Mouse (Mus musculus): ENCODE results near the gene Gm10192. TPM values are rescaled to one million over a fixed set of nuclear protein-coding genes. Genes with fewer than 3 reads are reported as not detected.
"Not testable (repeated sequence)": the region's sequence is repeated elsewhere in the genome, so short reads cannot be mapped to it uniquely, and the experiment has no call there.

Gene Gm10192
- polyA plus RNA-seq (2016; fragmentation: Nextera tagmentation; extraction: Ambion mirVana): not detected in 2 replicates

DNA sequence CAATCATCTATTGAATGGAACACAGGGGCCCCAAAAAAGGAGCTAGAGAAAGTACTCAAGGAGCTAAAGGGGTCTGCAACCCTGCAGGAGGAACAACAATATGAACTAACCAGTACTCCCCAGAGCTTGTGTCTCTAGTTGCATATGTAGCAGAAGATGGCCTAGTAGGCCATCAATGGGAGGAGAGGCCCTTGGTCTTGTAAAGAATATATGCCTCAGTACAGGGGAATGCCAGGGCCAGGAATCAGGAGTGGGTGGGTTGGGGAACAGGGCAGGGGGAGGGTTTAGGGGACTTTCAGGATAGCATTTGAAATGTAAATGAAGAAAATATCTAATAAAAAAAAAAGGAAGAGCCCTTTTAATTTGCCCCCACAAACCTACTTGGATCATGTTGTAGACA is at the start of gene Gm10192:
TSS of gene Gm10192 (minus strand) at position 101 of the 400 bp plus-strand sequence.
- not testable (repeated sequence) for DNase-seq (ENCODE audit: low spot score); H3K36me3 ChIP-seq; H3K9me3 ChIP-seq (replicated peaks); H3K27ac ChIP-seq; H3K27me3 ChIP-seq (ENCODE audit: low read depth, poor library complexity, severe bottlenecking); H3K4me1 ChIP-seq; H3K4me3 ChIP-seq

DNA sequence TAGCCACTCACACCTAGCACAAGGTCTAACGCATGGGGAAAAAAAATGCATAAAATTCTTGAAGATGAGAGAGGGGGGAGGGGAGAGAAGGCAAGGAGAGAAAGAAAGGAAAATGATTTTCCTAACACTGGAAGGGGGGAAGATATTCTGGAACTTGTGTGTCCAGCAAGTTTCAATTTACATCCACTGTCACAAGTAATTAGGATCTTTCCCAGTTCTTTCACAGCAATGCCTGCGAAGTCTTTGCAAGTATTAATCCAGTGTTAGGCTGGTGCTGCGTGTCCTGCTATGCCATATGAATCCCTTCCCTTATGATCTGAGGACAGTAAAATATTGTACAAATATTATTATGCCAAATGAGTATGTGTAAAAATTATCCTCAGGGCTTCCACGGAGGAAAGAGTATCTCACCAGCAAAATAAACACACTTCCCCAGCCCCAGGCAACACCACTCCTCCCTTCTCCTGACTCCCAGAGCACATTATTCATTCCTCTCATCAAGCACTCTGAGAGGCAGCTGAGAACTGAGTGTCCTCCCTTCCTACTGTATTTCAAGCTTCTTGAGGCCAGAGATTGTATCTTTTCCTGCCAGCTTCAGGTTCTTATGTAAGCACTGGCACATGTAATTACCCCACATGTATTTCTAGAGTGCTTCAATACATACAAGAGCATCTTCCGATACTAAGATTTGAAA is 47.6 kb upstream of the Gm10192 start:
- no peaks in the 10 kb centered on the region for H3K9me3 ChIP-seq (replicated peaks)
- no peak overlapping the region for H3K27ac ChIP-seq
- H3K4me1 ChIP-seq: no peaks in the 10 kb centered on the region
- no peaks in the 10 kb centered on the region for H3K36me3 ChIP-seq
- H3K4me3 ChIP-seq: no peak overlapping the region
- 63% methylated on average over 5 of the region's 5 CpGs for WGBS
- H3K27me3 ChIP-seq (ENCODE audit: low read depth, poor library complexity, severe bottlenecking): no peaks in the 10 kb centered on the region
- no peak for DNase-seq (ENCODE audit: low spot score)

DNA sequence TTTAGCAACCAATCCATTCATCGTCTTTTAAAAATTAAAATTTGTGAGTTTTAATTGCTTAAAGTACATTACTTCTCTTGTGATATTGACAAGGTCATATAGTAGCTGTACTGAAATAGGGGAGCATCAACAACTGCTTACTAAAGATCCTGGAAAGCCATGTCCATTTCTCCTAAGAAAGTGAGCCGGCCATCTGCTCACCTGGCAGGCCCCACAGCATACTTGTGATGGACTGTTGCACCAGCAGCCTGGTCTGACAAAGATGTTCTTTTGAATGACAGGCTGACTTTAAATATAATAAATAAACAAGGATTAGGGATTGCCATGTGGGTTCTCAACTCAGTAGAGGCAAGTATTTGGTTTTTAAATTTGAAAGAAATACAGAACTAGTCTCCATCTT is 36.7 kb upstream of the Gm10192 start:
- WGBS: 93% methylated on average over 2 of the region's 2 CpGs
- Histone ChIP-seq H3K27ac (no peak overlapping the region), H3K27me3 (ENCODE audit: low read depth, poor library complexity, severe bottlenecking) (no peaks in the 10 kb centered on the region), H3K4me3 (no peak overlapping the region), H3K9me3 (replicated peaks) (no peaks in the 10 kb centered on the region), H3K36me3 (no peaks in the 10 kb centered on the region), H3K4me1 (no peaks in the 10 kb centered on the region)
- no peak for DNase-seq (ENCODE audit: low spot score)

DNA sequence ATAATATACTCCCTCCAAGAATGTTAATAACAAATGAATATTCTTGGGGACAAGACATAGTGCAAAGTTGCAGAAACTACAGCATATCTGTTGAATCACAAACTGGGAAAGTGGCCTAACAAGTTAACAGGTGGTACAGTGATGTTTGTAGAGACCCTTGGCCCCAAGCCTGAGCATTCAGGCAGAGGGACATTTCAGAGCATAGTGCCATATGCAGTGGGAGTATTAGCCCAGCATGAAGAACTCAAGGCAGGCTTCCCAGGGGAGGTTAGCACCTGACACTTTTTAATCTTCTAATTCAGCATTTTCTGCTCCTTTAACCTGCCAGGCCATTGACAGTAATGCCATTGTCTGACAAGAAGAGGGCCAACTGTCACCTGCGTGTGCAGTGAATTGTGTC is 34.9 kb upstream of the Gm10192 start:
- DNase-seq (ENCODE audit: low spot score): no peak
- H3K27me3 ChIP-seq (ENCODE audit: low read depth, poor library complexity, severe bottlenecking): no peaks in the 10 kb centered on the region
- WGBS: 91% methylated on average over 1 of the region's 1 CpGs
- H3K9me3 ChIP-seq (replicated peaks): no peaks in the 10 kb centered on the region
- H3K36me3 ChIP-seq: no peaks in the 10 kb centered on the region
- H3K4me1 ChIP-seq: no peaks in the 10 kb centered on the region
- no peak overlapping the region for H3K4me3 ChIP-seq
- H3K27ac ChIP-seq: no peak overlapping the region

DNA sequence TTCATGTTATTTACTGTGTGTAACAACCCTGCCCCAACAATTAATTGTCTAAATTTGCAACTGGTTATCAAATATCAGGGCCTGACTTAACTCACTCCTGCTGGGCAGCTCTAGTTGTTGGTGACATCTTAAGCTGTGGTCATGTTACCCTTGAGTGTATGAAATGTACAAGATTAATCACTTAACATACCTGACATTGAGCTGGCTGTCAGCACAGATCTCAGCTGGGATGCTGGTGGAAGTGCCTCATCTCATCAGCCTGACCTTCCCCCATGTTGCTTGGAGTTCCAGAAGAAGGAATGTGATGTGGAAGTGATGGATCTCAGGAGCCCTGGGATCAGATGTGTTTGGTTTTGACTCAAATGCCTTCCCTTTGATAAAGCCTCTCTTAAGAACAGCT is 29.5 kb upstream of the Gm10192 start:
- no peaks in the 10 kb centered on the region for H3K36me3 ChIP-seq
- no peak overlapping the region for H3K27ac ChIP-seq
- no peak overlapping the region for H3K4me3 ChIP-seq
- DNase-seq (ENCODE audit: low spot score): no peak
- no peaks in the 10 kb centered on the region for H3K4me1 ChIP-seq
- no peaks in the 10 kb centered on the region for H3K27me3 ChIP-seq (ENCODE audit: low read depth, poor library complexity, severe bottlenecking)
- no peaks in the 10 kb centered on the region for H3K9me3 ChIP-seq (replicated peaks)

DNA sequence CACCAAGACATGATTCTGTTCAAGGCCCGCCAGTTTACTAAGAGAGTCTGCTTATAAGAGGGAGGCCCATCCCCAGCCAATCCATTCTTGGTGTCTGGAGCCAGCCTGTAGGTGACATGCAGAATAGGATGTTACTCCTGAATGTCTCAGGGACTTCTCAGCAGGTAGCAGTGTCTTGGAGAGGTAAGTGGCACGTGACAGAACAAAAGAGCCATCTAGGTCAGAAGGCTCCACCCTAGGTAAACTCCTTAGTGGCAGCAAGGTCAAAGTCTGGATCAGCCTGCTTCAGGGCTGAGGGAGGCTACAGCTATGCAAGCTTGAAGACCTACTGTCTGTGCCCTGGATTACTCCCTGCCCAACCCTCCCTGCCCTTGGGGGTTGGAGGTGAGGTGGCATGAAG is 20.0 kb upstream of the Gm10192 start:
- H3K4me1 ChIP-seq; DNase-seq (ENCODE audit: low spot score); H3K4me3 ChIP-seq; H3K27me3 ChIP-seq (ENCODE audit: low read depth, poor library complexity, severe bottlenecking); H3K36me3 ChIP-seq; H3K27ac ChIP-seq; H3K9me3 ChIP-seq (replicated peaks): not testable (repeated sequence)
- WGBS: 65% methylated on average over 2 of the region's 2 CpGs

DNA sequence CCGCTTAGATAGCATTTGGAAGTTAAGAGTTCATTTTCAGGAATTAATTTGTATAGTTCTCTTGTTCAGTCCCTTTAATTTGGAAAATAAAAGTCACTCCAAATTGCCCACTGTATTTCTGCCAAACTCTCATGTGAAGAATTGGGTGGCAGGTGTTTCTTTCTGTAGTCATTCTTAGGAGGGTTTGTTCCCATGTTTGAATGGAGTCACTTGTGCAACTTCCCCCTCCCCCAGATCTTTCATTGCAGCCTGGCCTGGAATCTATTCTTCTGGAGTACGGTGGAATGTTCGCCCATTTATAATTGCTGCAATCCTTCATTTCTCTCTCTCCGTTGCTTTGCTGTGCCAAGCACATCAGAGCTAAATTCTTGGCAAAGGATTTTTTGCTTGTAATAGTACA is 10.2 kb upstream of the Gm10192 start:
- H3K9me3 ChIP-seq (replicated peaks): no peaks in the 10 kb centered on the region
- H3K4me1 ChIP-seq: no peaks in the 10 kb centered on the region
- 78% methylated on average over 4 of the region's 4 CpGs for WGBS
- H3K36me3 ChIP-seq: no peaks in the 10 kb centered on the region
- H3K27ac ChIP-seq: no peak overlapping the region
- no peaks in the 10 kb centered on the region for H3K27me3 ChIP-seq (ENCODE audit: low read depth, poor library complexity, severe bottlenecking)
- no peak for DNase-seq (ENCODE audit: low spot score)
- H3K4me3 ChIP-seq: no peak overlapping the region

DNA sequence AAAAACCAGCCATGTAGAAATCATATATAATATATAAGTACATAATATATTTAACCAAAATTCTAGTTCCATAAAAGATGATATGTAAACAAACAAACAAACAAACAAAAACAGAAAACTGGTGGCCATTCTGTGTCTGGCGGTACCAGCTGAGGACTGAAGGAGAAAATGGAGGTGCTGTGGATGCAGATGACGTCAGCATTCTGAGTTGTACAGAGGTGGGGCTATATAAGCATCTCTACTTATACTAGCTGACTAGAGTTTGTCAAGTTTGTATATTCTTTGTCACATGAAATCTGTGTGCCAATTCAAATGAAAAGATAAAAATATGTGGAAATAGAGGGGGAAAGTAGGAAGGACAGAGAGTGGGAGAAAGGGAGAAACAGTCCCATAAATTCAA is 9.6 kb upstream of the Gm10192 start:
- Histone ChIP-seq H3K9me3 (replicated peaks) (no peaks in the 10 kb centered on the region), H3K4me1 (no peaks in the 10 kb centered on the region), H3K4me3 (no peak overlapping the region), H3K36me3 (no peaks in the 10 kb centered on the region), H3K27ac (no peak overlapping the region), H3K27me3 (ENCODE audit: low read depth, poor library complexity, severe bottlenecking) (no peaks in the 10 kb centered on the region)
- 93% methylated on average over 2 of the region's 2 CpGs for WGBS
- no peak for DNase-seq (ENCODE audit: low spot score)

DNA sequence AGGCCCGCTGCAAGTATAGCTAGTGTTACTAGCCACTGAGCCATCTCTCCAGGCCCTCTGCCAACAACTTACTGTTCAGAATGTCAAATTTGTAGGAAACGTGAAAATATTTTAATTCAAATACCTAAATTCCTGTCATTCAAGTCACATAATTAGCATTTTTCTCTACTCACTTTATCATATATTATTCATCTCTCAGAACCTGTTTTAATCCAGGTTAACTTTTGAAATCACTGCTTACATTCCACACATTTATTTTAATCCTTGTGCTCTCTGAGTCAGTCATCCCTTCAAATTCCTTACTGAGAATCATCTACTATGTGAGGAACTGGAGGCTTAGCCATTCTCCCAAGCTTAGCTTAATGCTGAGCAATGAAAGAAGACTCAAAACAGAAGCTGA is 2.6 kb downstream of the Gm10192 start:
- Histone ChIP-seq H3K4me1 (no peaks in the 10 kb centered on the region), H3K4me3 (no peak overlapping the region)

DNA sequence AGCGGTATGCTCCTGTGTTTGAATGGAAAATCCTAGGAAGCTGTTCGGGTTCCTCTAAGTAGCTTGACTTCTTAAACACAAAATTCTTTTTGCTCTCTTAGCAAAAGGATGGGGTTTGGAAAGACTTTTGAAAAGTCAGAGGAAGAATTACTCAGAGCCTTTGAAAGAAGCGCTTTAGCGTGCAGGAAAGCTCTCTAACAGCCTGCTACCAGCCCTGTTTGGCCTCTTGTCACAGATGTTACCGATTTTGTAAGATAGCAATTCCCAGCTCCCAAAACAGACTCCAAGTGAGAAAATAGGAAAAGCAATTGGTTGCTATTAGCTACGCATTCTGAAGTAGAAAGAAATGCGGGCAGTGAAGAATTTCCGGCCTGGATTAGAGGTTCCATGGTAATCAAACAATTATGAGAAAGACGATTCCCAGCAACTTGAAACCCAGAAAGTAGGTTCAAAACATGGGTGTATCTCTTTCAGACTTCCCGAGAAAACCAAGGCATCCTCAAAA is 26.1 kb downstream of the Gm10192 start:
- no peaks in the 10 kb centered on the region for H3K9me3 ChIP-seq (replicated peaks)
- H3K27me3 ChIP-seq (ENCODE audit: low read depth, poor library complexity, severe bottlenecking): no peaks in the 10 kb centered on the region
- 63% methylated on average over 10 of the region's 10 CpGs for WGBS
- DNase-seq (ENCODE audit: low spot score): no peak
- no peak overlapping the region for H3K27ac ChIP-seq
- H3K36me3 ChIP-seq: no peaks in the 10 kb centered on the region
- peaks cover 7% of the 10 kb centered on the region; the same call in 1 of the 2 replicates for H3K4me1 ChIP-seq
- H3K4me3 ChIP-seq: no peak overlapping the region

More for the DNA sequence above, 2.6 kb downstream of the Gm10192 start:
- no peak for DNase-seq (ENCODE audit: low spot score)
- no peaks in the 10 kb centered on the region for H3K36me3 ChIP-seq
- WGBS: 87% methylated on average over 2 of the region's 2 CpGs
- no peaks in the 10 kb centered on the region for H3K27me3 ChIP-seq (ENCODE audit: low read depth, poor library complexity, severe bottlenecking)
- no peak overlapping the region for H3K27ac ChIP-seq
- no peaks in the 10 kb centered on the region for H3K9me3 ChIP-seq (replicated peaks)

DNA sequence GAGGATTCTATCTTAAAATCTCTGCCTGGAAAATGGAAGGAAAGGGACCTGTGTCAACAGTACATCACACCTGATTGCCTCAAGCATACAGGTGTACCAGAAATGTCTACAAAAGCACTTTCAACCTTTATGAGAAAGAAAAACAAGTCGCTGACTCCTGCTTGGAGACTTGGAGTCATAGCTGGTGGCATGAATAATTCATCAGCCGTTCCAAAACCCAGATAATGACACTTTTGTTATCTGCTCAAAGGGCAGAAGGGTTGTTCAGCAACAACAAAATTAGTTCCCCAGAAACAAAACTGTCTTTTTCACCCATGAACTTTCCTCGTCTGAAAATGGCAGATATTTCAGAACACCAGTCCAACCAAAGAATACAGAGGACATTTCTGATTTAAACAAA is 26.9 kb downstream of the Gm10192 start:
- no peak overlapping the region for H3K4me3 ChIP-seq
- no peak overlapping the region for H3K27ac ChIP-seq
- peaks cover 7% of the 10 kb centered on the region; the same call in 1 of the 2 replicates for H3K4me1 ChIP-seq
- WGBS: 74% methylated on average over 3 of the region's 3 CpGs
- no peaks in the 10 kb centered on the region for H3K9me3 ChIP-seq (replicated peaks)
- H3K27me3 ChIP-seq (ENCODE audit: low read depth, poor library complexity, severe bottlenecking): no peaks in the 10 kb centered on the region
- no peaks in the 10 kb centered on the region for H3K36me3 ChIP-seq
- no peak for DNase-seq (ENCODE audit: low spot score)

DNA sequence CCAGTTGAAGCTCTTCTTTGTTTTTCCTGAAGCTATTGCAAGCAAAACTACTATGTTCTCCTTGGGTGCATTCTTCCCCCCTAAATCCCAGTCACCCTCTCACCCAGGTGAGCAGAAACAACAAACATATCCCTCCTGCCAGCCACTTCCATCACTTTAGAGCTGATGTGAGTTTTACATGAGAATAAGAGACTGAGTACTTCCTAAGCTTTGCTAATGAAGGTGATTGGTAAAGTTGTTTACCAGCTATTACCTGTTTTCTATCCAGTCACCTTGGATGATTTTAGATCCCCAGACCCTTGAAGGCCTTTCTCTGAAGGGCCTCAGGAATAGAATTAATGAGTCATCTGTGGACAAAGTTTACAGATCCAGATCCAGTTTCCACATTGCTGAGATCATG is 29.4 kb downstream of the Gm10192 start:
- peaks cover 7% of the 10 kb centered on the region; the same call in 1 of the 2 replicates for H3K4me1 ChIP-seq
- H3K36me3 ChIP-seq: no peaks in the 10 kb centered on the region
- no peak overlapping the region for H3K4me3 ChIP-seq
- H3K27ac ChIP-seq: no peak overlapping the region
- H3K27me3 ChIP-seq (ENCODE audit: low read depth, poor library complexity, severe bottlenecking): no peaks in the 10 kb centered on the region
- H3K9me3 ChIP-seq (replicated peaks): no peaks in the 10 kb centered on the region
- DNase-seq (ENCODE audit: low spot score): no peak

DNA sequence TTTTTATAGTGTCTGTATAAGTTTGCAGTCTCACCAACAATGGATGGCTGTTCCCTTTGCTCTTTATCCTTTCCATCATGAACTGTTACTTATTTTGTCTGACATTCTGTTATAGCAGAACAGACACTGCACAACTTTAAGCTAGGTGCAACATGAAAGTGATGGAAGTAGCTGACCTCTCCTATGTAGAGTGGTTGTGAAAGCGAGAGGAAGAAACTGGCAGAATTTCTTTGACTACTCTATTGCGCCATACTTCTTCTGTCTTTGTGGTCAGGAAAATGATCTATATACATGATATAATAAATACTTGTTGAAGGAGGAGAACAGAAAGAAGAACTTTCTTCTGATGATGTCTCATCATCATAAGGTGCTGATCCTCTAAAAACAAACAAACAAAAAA is 40.5 kb downstream of the Gm10192 start:
- 94% methylated on average over 2 of the region's 2 CpGs for WGBS
- Histone ChIP-seq H3K36me3 (no peaks in the 10 kb centered on the region), H3K4me1 (no peaks in the 10 kb centered on the region), H3K27me3 (ENCODE audit: low read depth, poor library complexity, severe bottlenecking) (no peaks in the 10 kb centered on the region), H3K4me3 (no peak overlapping the region), H3K27ac (no peak overlapping the region), H3K9me3 (replicated peaks) (no peaks in the 10 kb centered on the region)
- DNase-seq (ENCODE audit: low spot score): no peak
